Mouse (Mus musculus) megakaryocyte, embryonic 14.5 days (primary cell): ENCODE measurements around the gene Mdh2.

Experiments used
- FLI1 ChIP-seq: IDR thresholded peaks from 2 replicates; pipeline ENCODE4 v1.6.1; 2012; ENCODE audit warnings: low read length, inconsistent platforms, mixed read lengths
- GATA1 ChIP-seq: IDR thresholded peaks from 3 replicates; pipeline ENCODE4 v1.6.1; 2012; ENCODE audit warnings: mixed read lengths, low read length, inconsistent platforms, borderline replicate concordance

- no peak for TF ChIP-seq GATA1
- TF ChIP-seq FLI1: no peak
Observed at GRCm38 (mm10) chr5:135772519-135772918, 5.8 kb upstream of the Mdh2 start.
